ENCODE assay signal across 8 mouse cellular contexts in genomic region chr13:55210193-55210970, GRCm38 (mm10). TPM values are rescaled to one million over a fixed set of nuclear protein-coding genes. Genes with fewer than 3 reads are reported as not detected.
DNase-seq lines count a peak whose midpoint lies in the region; ATAC-seq and TF ChIP-seq lines count a peak whose summit lies in the region.

No protein-coding gene starts in this region.

- peak overlapping the region; percentile 92 for H3K4me2 ChIP-seq in embryonic facial prominence, embryonic 11.5 days (ENCODE audit: low read depth, low read length)
- H3K4me2 ChIP-seq in intestine, embryonic 16.5 days (ENCODE audit: low read depth, low read length): peak overlapping the region; percentile 95
- H3K4me2 ChIP-seq in limb, embryonic 15.5 days: peak overlapping the region; percentile 86
- peak overlapping the region; percentile 90 for H3K4me2 ChIP-seq in midbrain, embryonic 14.5 days (ENCODE audit: low read length)
- H3K4me2 ChIP-seq in stomach, embryonic 15.5 days: peak overlapping the region; percentile 81

- under 1% methylated on average over 65 of the region's 77 CpGs for WGBS in embryonic facial prominence, embryonic 11.5 days
- 2% methylated on average over 70 of the region's 77 CpGs for WGBS in intestine, embryonic 16.5 days
- WGBS in limb, embryonic 15.5 days: 2% methylated on average over 75 of the region's 77 CpGs
- WGBS in midbrain, embryonic 14.5 days: under 1% methylated on average over 77 of the region's 77 CpGs
- under 1% methylated on average over 77 of the region's 77 CpGs for WGBS in stomach, embryonic 15.5 days

- peak overlapping the region; percentile 97 for H3K9ac ChIP-seq in embryonic facial prominence, embryonic 11.5 days (replicated peaks; ENCODE audit: low read length)
- peak overlapping the region; percentile 98 for H3K9ac ChIP-seq in intestine, embryonic 16.5 days (ENCODE audit: low read depth, low read length)
- H3K9ac ChIP-seq in limb, embryonic 15.5 days: peak overlapping the region; percentile 84
- peak overlapping the region; percentile 94 for H3K9ac ChIP-seq in midbrain, embryonic 14.5 days (replicated peaks; ENCODE audit: low read length)
- peak overlapping the region; percentile 68 for H3K9ac ChIP-seq in stomach, embryonic 15.5 days

- no peaks in the 10 kb centered on the region for H3K36me3 ChIP-seq in embryonic facial prominence, embryonic 11.5 days (replicated peaks; ENCODE audit: control insufficient read depth, insufficient read depth, low read depth, low read length)
- 0 out of 2 replicates have a peak, but pooled peaks cover 3% of the 10 kb centered on the region for H3K36me3 ChIP-seq in intestine, embryonic 16.5 days (ENCODE audit: control insufficient read depth, insufficient read depth, low read length)
- peaks cover 15% of the 10 kb centered on the region for H3K36me3 ChIP-seq in limb, embryonic 15.5 days
- peaks cover 17% of the 10 kb centered on the region for H3K36me3 ChIP-seq in midbrain, embryonic 14.5 days (ENCODE audit: control insufficient read depth, insufficient read depth, low read length)
- H3K36me3 ChIP-seq in stomach, embryonic 15.5 days: no peaks in the 10 kb centered on the region

- peak; percentile 36 to 62 for DNase-seq in left cerebral cortex, adult 2 months (ENCODE audit: extremely low spot score in 1 of 2, low spot score in 2 of 2)
- no peak for DNase-seq in left cerebral cortex, adult 11 months (ENCODE audit: low spot score)
- peak; percentile 69 for DNase-seq in embryonic facial prominence, embryonic 11.5 days (ENCODE audit: low spot score)
- peak; percentile 97 for DNase-seq in heart, adult 11 months
- peak; percentile 76 for DNase-seq in midbrain, embryonic 14.5 days

- peak overlapping the region; percentile 81 for H3K4me3 ChIP-seq in left cerebral cortex, adult 2 months
- peak overlapping the region; percentile 80 for H3K4me3 ChIP-seq in embryonic facial prominence, embryonic 11.5 days (ENCODE audit: low read depth, low read length)
- H3K4me3 ChIP-seq in intestine, embryonic 16.5 days (ENCODE audit: low read length): peak overlapping the region; percentile 87
- peak overlapping the region; percentile 74 for H3K4me3 ChIP-seq in limb, embryonic 15.5 days
- H3K4me3 ChIP-seq in midbrain, embryonic 14.5 days (replicated peaks; ENCODE audit: low read depth, low read length): peak overlapping the region; percentile 79
- peak overlapping the region; percentile 76 for H3K4me3 ChIP-seq in stomach, embryonic 15.5 days (replicated peaks)

- peak; percentile 61 for ATAC-seq in embryonic facial prominence, embryonic 11.5 days (replicated peaks; ENCODE audit: insufficient number of reproducible peaks, low FRiP score, low TSS enrichment, low read depth)
- ATAC-seq in intestine, embryonic 16.5 days: peak; percentile 54
- ATAC-seq in limb, embryonic 15.5 days (ENCODE audit: insufficient number of reproducible peaks, low FRiP score, low TSS enrichment, low read depth): peak; percentile 37
- ATAC-seq in midbrain, embryonic 14.5 days (ENCODE audit: low FRiP score, low TSS enrichment): peak; percentile 44
- ATAC-seq in stomach, embryonic 15.5 days (ENCODE audit: insufficient read depth, low FRiP score, low read depth): peak; percentile 27

- H3K4me1 ChIP-seq in embryonic facial prominence, embryonic 11.5 days (ENCODE audit: control insufficient read depth, insufficient read depth, low read length): peaks cover 13% of the 10 kb centered on the region
- H3K4me1 ChIP-seq in intestine, embryonic 16.5 days (ENCODE audit: control insufficient read depth, insufficient read depth, low read length): peaks cover 34% of the 10 kb centered on the region
- H3K4me1 ChIP-seq in limb, embryonic 15.5 days: peaks cover 40% of the 10 kb centered on the region
- H3K4me1 ChIP-seq in midbrain, embryonic 14.5 days (ENCODE audit: control insufficient read depth, insufficient read depth, low read length): peaks cover 32% of the 10 kb centered on the region
- H3K4me1 ChIP-seq in stomach, embryonic 15.5 days: peaks cover 20% of the 10 kb centered on the region

- H3K27ac ChIP-seq in left cerebral cortex, adult 2 months: peak overlapping the region; percentile 96
- H3K27ac ChIP-seq in embryonic facial prominence, embryonic 11.5 days (replicated peaks; ENCODE audit: low read depth, low read length): peak overlapping the region; percentile 98
- peak overlapping the region; percentile 99 for H3K27ac ChIP-seq in intestine, embryonic 16.5 days (ENCODE audit: low read length)
- H3K27ac ChIP-seq in limb, embryonic 15.5 days: peak overlapping the region; percentile 99
- H3K27ac ChIP-seq in midbrain, embryonic 14.5 days (replicated peaks; ENCODE audit: low read depth, low read length): peak overlapping the region; percentile 97
- H3K27ac ChIP-seq in stomach, embryonic 15.5 days: peak overlapping the region; percentile 99

- TF ChIP-seq CTCF in left cerebral cortex, adult 2 months (IDR thresholded peaks at IDR 0.05): peak; percentile 17

- intact Hi-C loops in left cerebral cortex, adult 2 months (cut with DNase I): no loop called here

- no peaks in the 10 kb centered on the region; the same call in 1 of the 2 replicates for H3K27me3 ChIP-seq in embryonic facial prominence, embryonic 11.5 days (ENCODE audit: control insufficient read depth, insufficient read depth, low read length)
- no peaks in the 10 kb centered on the region for H3K27me3 ChIP-seq in intestine, embryonic 16.5 days (replicated peaks; ENCODE audit: control insufficient read depth, insufficient read depth, low read length)
- H3K27me3 ChIP-seq in limb, embryonic 15.5 days: no peaks in the 10 kb centered on the region
- H3K27me3 ChIP-seq in midbrain, embryonic 14.5 days (ENCODE audit: control insufficient read depth, insufficient read depth, low read length): no peaks in the 10 kb centered on the region
- H3K27me3 ChIP-seq in stomach, embryonic 15.5 days (replicated peaks): no peaks in the 10 kb centered on the region

- H3K9me3 ChIP-seq in embryonic facial prominence, embryonic 11.5 days (replicated peaks; ENCODE audit: control insufficient read depth, low read length): no peaks in the 10 kb centered on the region
- no peaks in the 10 kb centered on the region for H3K9me3 ChIP-seq in intestine, embryonic 16.5 days (ENCODE audit: control insufficient read depth, low read length)
- no peaks in the 10 kb centered on the region for H3K9me3 ChIP-seq in limb, embryonic 15.5 days
- no peaks in the 10 kb centered on the region for H3K9me3 ChIP-seq in midbrain, embryonic 14.5 days (ENCODE audit: control insufficient read depth, low read length)
- H3K9me3 ChIP-seq in stomach, embryonic 15.5 days: no peaks in the 10 kb centered on the region

RNA-seq across cellular contexts. Expression of gene Nsd1, which starts 0.8 kb away (rescaled TPM):
- 100 to 1,000 TPM; 116 to 118 TPM for total RNA-seq in left cerebral cortex, adult 2 months (2021)
- polyA plus RNA-seq in embryonic facial prominence, embryonic 11.5 days (2014; fragmentation: Nextera tagmentation; extraction: Ambion mirVana): 62.3 and 67.4 TPM in 2 replicates
- 33.1 and 37.1 TPM in 2 replicates for polyA plus RNA-seq in intestine, embryonic 16.5 days (2015; fragmentation: Nextera tagmentation; extraction: Ambion mirVana)
- polyA plus RNA-seq in limb, embryonic 15.5 days (2015; fragmentation: Nextera tagmentation; extraction: Ambion mirVana): 52.4 and 55.8 TPM in 2 replicates
- 72.6 and 76.6 TPM in 2 replicates for polyA plus RNA-seq in midbrain, embryonic 14.5 days (2014; fragmentation: Nextera tagmentation; extraction: Ambion mirVana)
- polyA plus RNA-seq in stomach, embryonic 15.5 days (2015; fragmentation: Nextera tagmentation; extraction: Ambion mirVana): 57.0 and 61.1 TPM in 2 replicates

RNA-seq across cellular contexts. Expression of gene Fgfr4, which starts 57.9 kb away (rescaled TPM):
- under 1 TPM; 0.36 to 0.40 TPM for total RNA-seq in left cerebral cortex, adult 2 months (2021)
- polyA plus RNA-seq in embryonic facial prominence, embryonic 11.5 days (2014; fragmentation: Nextera tagmentation; extraction: Ambion mirVana): 1.4 and 1.6 TPM in 2 replicates
- polyA plus RNA-seq in intestine, embryonic 16.5 days (2015; fragmentation: Nextera tagmentation; extraction: Ambion mirVana): 11.7 and 12.4 TPM in 2 replicates
- polyA plus RNA-seq in limb, embryonic 15.5 days (2015; fragmentation: Nextera tagmentation; extraction: Ambion mirVana): 8.2 and 14.2 TPM in 2 replicates
- polyA plus RNA-seq in midbrain, embryonic 14.5 days (2014; fragmentation: Nextera tagmentation; extraction: Ambion mirVana): 0.38 and 0.99 TPM in 2 replicates
- 7.6 and 8.4 TPM in 2 replicates for polyA plus RNA-seq in stomach, embryonic 15.5 days (2015; fragmentation: Nextera tagmentation; extraction: Ambion mirVana)
